Mouse (Mus musculus) layer of hippocampus, adult 9-10 months (tissue): ENCODE data around the gene Chrm4.

Source experiments
- DNase-seq: peaks from one replicate; pipeline ENCODE4 v3.0.0; 2022; ENCODE audit warnings: low spot score

The Chrm4 gene

GRCm38 (mm10) chr2:91922586-91923414, 4.2 kb upstream of the Chrm4 start:
- no peak for DNase-seq

GRCm38 (mm10) chr2:91923415-91924337, 3.4 kb upstream of the Chrm4 start:
- no peak for DNase-seq

GRCm38 (mm10) chr2:91924726-91925125, 2.3 kb upstream of the Chrm4 start:
- no peak for DNase-seq

GRCm38 (mm10) chr2:91925442-91925841, 1.6 kb upstream of the Chrm4 start:
- no peak for DNase-seq

- DNase-seq, result no peak
These were observed 931 bp downstream of the Chrm4 start for GRCm38 (mm10) chr2:91927826-91928533.

- no peak for DNase-seq
These were observed 1.7 kb downstream of the Chrm4 start for GRCm38 (mm10) chr2:91928534-91929350.

- no peak for DNase-seq
These were observed 2.4 kb downstream of the Chrm4 start for GRCm38 (mm10) chr2:91929455-91929854.

GRCm38 (mm10) chr2:91929936-91930335, 2.9 kb downstream of the Chrm4 start:
- DNase-seq, result no peak

- no peak for DNase-seq
These were observed 3.8 kb downstream of the Chrm4 start for GRCm38 (mm10) chr2:91930761-91931291.

- DNase-seq, result no peak
These were observed 4.5 kb downstream of the Chrm4 start for GRCm38 (mm10) chr2:91931328-91932159.

- DNase-seq, result no peak
These were observed 5.2 kb downstream of the Chrm4 start, which contains the start of gene Mdk for GRCm38 (mm10) chr2:91932160-91932711. TSS of gene Mdk (minus strand) at chr2:91932297.

GRCm38 (mm10) chr2:91932737-91933350, 5.8 kb downstream of the Chrm4 start:
- DNase-seq, result no peak

- no peak for DNase-seq
These were observed 6.4 kb downstream of the Chrm4 start for GRCm38 (mm10) chr2:91933471-91933870.

GRCm38 (mm10) chr2:91934016-91934415, 7.0 kb downstream of the Chrm4 start:
- DNase-seq, result no peak

GRCm38 (mm10) chr2:91934826-91935525, 7.9 kb downstream of the Chrm4 start:
- DNase-seq, result no peak

GRCm38 (mm10) chr2:91936154-91936553, 9.1 kb downstream of the Chrm4 start:
- no peak for DNase-seq

- no peak for DNase-seq
These were observed 12.4 kb downstream of the Chrm4 start for GRCm38 (mm10) chr2:91939303-91939935.

GRCm38 (mm10) chr2:91942356-91942755, 15.3 kb downstream of the Chrm4 start:
- no peak for DNase-seq
